Mouse (Mus musculus): ENCODE measurements around the gene Fam189a2. TPM values are rescaled to one million over a fixed set of nuclear protein-coding genes. Genes with fewer than 3 reads are reported as not detected.

Gene Fam189a2
- total RNA-seq, 2 experiments from 2014 or later, result 10.2 to 11.5 TPM

DNA sequence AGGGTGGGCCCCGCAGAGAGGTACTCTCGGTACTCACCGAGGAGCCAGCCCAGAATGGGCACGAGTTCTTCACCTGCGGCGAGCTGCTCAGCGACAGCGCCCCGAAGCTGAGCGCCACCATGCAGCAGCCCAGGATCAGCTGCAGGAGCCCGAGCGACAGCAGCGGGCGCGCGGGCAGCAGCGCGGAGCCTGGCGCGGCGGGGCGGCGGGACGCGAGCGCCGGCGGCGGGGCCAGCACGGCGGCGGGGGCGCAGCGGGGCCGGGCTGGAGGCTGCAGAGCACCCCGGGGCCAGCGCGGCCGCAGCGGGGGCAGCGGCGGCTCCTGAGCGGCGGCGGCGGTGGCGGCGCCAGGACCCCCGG is 328 bp downstream of the Fam189a2 start:
- DNase-seq (ENCODE audit: low spot score in 2 of 2), result peak; percentile 41 to 50
- intact Hi-C loops (cut with DNase I), result loop anchor here (5.0 kb wide), 1 partner anchor 72 kb away; no protein-coding TSS in a partner anchor

DNA sequence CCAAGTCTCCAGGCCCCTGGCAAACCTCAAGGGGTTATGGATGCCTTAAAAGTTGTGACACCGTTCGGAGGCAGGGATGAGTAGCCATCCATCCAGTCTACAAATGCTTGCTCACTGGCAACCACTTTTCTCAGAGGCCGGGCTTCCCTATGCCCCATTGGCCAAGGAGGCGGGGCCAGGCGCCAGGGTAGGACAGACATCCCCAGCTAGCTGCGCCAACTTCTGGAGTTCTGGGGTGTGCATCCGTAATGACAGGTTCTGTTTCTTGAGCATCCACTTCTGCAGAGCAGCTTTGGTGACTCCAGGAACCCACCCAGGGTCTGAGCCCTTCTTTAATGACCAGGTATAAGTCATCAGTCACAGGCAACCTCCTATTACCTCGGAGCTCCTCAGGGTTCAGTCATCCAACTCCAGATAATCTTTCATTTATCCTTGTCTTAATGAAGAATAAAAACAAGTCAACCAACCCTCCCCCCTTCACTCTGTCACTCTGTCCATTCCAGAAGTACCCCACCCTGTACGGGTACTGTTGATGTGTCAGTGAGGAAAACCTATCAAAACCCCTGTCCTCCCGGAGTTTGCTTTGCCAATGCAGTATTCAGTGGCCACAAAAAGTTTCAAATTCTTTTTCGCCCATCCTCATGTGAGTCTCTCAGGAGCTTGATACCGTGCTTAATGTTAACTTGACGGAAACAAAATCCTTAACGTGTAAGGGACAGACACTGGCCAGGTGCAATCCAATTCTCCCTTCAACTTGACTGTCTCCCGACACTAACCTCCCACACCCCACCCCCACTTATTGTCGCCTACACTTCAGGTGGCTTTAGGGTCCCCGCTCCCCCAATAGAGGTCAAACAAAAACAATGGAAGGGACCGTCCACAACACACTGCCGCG is 956 bp downstream of the Fam189a2 start:
- no peak for DNase-seq (ENCODE audit: low spot score in 2 of 2)

DNA sequence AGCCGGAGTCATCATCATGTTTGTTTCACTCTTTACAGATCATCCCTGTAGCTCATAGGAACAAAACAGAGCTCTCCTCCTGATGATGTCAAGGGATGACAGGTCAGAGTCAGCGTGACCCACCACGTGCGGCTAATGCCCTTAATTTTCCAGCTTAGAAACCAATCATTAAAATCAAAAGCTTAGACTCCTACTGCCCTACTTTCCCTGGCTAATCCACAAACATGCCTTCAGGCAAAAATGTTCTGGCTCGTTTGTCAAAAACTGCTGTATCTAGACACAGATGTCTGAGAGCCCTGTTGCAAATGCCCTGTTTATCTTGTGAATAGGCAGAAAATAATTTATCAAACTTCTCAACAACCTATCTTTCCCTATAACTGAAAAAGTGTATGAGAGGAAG is 4.9 kb downstream of the Fam189a2 start:
- DNase-seq (ENCODE audit: low spot score in 2 of 2), result no peak

More for the DNA sequence above, 956 bp downstream of the Fam189a2 start:
- intact Hi-C loops (cut with DNase I), result loop anchor here (5.0 kb wide), 2 partner anchors 48 to 72 kb away; no protein-coding TSS in a partner anchor

DNA sequence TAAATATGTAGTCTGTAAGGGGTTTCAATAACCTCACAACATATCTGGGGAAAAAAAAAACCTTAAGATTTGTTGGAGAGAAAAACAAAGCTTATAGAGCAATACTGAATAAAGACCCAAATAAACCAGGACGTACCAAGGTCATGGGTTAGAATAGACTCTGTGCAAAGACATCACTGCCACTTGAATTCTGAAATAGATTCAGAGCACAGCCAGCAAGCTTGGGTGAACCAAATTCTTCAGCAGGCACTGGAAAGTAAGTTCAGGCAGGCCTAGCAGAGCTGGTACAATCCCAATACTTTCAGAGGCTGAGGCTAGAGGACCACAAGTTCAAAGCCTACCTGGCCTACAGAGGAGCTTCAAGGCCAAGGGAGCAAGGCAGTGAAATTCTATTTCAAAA is 6.2 kb downstream of the Fam189a2 start:
- DNase-seq (ENCODE audit: low spot score in 2 of 2), result no peak
- intact Hi-C loops (cut with DNase I), result loop anchor here (5.0 kb wide), 1 partner anchor 42 kb away; no protein-coding TSS in a partner anchor

More for the DNA sequence above, 4.9 kb downstream of the Fam189a2 start:
- intact Hi-C loops (cut with DNase I), result loop anchor here (5.0 kb wide), 1 partner anchor 44 kb away; no protein-coding TSS in a partner anchor

DNA sequence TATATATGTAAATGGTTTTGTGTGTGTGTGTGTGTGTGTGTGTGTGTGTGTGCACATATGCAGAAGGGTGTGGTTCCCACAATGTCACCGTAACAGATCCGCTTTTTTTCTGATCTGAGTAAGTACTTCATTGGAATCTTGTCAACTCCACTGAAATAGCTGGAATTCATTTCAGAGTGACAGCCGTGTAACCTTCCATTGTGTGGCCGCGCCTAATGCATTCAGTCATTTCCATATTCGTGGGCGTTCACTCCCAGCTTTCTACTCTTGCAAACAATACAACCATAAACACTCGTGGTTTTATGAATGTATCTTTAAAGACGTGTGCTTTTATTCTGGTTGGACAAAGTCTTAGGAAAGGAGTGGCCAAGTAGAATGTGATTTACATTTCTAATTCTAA is 6.7 kb downstream of the Fam189a2 start:
- peak in 1 of 2 experiments; percentile 29 for DNase-seq (ENCODE audit: low spot score in 2 of 2)
- intact Hi-C loops (cut with DNase I), result no loop called here

DNA sequence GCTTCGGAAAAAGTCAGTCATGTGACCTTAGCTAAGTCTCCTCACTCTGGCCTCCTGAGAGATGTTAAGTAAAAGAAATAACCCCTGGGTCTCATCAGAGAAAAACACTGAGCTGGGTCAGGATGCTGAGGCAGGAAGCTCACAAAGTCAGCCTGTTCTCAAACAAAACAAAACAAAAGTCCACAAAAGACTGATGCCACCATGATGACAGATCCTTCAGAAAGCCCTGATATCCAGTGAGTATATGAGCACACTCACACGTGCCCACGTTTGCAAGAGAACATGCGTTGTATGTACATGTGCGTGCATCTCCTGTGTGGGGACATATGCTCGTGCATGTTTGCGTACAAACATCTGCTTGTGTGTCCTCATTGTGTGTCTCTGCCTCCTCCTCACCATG is 7.5 kb downstream of the Fam189a2 start:
- intact Hi-C loops (cut with DNase I), result no loop called here
- DNase-seq (ENCODE audit: low spot score in 2 of 2), result no peak

DNA sequence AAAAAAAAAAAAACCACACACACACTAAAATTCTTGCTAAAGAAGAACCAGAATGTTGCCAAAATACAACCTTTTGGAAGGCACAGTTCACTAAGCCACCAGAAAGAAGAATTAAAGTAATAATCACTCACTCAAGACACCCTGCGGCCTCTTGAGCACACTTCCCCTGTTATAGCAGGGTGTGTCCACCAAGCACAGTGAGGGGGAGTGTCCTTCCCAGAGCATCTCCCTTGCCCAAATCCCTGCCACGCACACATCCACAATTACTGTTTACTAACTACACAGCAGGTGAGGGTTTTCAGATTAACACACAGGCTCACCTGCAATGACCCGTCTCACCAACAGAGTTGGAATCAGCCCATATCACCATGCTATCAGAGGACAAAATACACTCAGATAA is 8.0 kb downstream of the Fam189a2 start:
- no peak for DNase-seq (ENCODE audit: low spot score in 2 of 2)
- intact Hi-C loops (cut with DNase I), result no loop called here

DNA sequence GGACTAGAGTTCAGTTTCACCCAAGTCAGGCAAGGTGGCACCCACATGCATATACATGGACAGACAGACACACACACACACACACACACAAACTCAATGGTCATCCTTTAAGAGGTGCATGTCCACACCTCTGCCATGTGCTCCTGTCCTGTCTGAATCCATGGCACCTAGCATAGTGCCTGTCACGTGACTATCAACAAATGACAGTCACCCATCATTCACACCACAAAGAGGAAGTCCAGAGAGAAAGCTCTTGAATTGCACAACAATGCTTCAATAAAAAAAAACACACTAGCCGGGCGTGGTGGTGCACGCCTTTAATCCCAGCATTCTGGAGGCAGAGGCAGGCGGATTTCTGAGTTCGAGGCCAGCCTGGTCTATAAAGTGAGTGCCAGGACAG is 8.5 kb downstream of the Fam189a2 start:
- DNase-seq (ENCODE audit: low spot score in 2 of 2), result no peak
- intact Hi-C loops (cut with DNase I), result no loop called here

DNA sequence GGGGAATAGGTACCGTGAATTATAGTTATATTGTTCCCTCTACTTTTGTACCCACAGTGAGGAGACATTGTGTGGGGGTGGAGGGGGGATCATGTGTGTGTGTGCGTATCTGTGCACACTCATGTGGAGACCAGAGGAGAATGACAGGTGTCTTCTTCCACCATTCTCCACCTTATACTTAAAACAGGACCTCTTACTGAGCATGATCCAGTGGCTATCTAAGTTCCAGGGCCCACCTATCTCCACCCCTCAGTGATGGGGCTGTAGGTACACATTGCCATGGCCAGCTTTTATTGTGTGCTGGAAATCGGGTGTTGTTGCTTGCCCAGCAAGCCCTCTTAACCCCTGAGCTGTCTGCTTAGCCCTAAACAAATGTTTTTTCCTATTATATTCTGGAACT is 10.1 kb downstream of the Fam189a2 start:
- no peak for DNase-seq (ENCODE audit: low spot score in 2 of 2)
- intact Hi-C loops (cut with DNase I), result no loop called here

DNA sequence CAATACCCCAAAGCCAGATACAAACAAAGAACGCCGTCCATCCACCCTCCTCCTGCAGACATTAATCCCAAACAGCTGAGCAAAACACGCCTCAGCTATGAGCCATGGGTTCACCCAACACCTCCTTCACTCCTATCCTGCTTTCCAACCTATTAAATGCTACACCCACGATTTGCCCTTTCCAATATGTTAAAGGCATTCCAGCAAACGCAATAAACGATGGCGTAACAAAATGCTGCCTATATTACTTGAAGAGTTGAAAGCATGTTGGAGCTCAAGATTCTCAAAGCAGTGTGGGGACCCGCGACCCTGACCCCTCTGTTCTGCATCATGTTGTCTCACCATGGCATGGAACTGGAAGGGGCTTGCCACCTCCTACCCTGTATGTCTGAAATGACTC is 11.2 kb downstream of the Fam189a2 start:
- intact Hi-C loops (cut with DNase I), result no loop called here
- DNase-seq (ENCODE audit: low spot score in 2 of 2), result no peak

DNA sequence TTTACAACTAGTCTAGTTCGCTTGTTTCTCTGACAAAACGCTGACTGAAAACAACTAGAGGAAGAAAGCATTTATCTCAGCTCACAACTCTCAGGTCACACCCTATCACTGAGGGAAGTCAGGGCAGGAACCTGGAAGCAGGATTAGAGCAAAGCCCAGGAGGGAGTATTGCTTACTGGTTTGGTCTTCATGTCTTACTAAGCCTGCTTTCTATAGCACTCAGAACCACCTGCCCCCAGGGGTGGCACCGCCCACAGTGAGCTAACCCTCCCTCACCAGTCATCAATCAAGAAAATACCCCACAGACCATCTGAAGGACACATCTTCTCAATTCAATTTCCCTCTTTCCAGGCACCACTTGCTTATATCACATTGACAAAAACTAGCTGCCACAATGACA is 12.4 kb downstream of the Fam189a2 start:
- DNase-seq (ENCODE audit: low spot score in 2 of 2), result no peak
- intact Hi-C loops (cut with DNase I), result no loop called here

DNA sequence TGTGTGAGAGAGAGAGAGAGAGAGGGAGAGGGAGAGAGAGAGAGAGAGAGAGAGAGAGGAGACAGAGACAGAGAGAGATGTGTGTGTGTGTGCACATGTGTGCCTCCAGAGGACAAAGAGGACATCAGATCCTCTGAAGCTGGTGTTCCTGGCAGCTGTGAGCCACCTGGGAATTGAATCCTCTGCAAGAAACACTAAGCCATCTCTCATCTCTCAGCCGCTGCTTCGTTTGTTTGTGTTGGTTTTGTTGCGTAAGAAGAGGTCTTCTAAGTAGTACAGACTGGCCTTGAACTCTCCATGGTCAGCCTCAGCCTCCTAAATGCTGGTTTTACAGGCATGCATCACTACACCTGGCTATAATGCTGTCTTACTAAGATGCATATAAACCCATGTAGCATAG is 12.9 kb downstream of the Fam189a2 start:
- no peak for DNase-seq (ENCODE audit: low spot score in 2 of 2)
- intact Hi-C loops (cut with DNase I), result no loop called here

DNA sequence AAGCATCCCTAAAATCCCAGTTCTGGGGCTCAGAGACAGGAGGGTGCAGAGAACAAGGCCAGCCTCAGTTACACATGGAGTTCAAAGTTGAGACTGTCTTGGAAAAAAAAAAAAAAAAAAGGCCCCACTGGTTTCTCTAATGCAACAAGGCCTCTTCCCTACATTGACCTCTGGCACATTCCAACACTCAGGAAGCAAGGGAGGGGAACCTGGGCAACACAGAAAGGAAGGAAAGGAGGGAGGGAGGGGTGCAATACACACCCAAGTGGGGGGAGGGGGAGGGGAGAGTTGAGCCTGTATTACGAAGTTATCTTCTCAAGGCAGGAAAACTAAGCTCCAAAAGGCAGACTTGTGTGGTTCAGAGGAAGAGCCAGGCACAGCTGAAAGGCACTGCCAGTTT is 13.4 kb downstream of the Fam189a2 start:
- intact Hi-C loops (cut with DNase I), result no loop called here
- DNase-seq (ENCODE audit: low spot score in 2 of 2), result no peak

DNA sequence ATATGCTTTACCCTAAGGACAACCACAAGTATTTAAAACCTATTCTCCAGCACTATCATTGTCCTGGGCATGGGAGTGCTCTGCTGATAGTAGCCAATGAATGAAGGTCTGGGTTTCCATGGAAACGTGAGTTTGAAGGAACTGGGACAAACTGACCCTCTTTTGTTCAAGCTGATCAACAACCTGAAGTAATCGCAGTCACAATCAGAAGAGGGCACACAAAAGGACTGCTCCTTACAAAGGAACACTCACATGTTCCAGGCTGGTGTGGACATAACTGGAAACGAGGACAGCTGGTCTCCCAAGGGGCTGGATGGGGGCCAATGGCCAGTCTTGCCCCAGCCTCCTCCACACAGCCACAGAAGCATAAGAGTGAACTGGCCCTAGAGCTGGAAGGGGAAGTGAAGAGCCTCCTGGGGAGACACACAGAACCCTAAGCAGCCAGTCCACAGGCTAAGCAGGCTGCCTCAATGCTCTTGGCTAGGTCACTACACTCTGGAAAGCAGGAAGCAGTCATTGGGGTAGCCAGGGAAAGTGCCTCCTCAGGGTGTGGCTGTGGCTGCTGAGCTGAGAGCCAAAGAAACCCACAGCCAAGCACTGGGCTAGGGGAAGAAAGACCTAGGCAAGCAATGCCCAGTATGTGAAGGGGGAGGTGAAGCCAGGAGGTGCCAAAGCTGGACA is 14.0 kb downstream of the Fam189a2 start:
- intact Hi-C loops (cut with DNase I), result no loop called here
- DNase-seq (ENCODE audit: low spot score in 2 of 2), result no peak

DNA sequence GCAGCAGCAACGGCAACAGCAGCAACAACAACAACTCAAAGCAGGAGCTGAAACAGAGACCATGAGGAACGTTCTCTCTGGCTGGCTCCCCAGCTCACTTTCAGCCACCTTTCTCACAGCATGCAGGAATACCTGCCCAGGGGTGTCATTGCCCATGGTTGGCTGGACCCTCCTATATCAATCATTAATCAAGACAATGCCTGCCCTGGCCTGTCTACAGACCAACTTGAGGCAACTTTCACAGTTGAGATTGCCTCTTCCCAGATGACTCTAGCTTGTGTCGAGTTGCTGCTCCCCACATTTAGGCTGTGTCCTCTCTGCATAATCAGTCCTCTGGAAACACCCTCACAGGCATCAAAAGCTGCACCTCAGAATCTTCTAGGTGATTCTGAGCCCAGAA is 17.6 kb downstream of the Fam189a2 start:
- no peak for DNase-seq (ENCODE audit: low spot score in 2 of 2)
- intact Hi-C loops (cut with DNase I), result no loop called here

DNA sequence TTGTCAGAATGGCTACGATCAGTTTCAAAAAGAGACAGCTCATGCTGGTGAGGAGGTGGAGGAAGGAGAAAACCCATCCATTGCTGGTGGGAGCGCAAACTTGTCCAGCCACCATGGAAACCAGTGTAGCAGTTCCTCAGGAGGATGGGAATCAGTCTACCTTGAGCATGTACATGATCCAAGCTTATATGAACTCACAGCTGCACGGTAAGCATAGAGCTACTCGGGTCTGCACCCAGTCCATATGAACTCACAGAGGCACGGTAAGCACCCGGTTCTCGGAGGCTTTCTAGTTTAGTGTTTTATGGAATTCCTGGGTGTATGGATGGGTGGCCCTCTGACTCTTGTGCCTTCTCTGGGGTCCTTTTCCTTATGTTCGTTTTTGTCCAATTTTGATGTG is 18.3 kb downstream of the Fam189a2 start:
- intact Hi-C loops (cut with DNase I), result no loop called here
- DNase-seq (ENCODE audit: low spot score in 2 of 2), result no peak

DNA sequence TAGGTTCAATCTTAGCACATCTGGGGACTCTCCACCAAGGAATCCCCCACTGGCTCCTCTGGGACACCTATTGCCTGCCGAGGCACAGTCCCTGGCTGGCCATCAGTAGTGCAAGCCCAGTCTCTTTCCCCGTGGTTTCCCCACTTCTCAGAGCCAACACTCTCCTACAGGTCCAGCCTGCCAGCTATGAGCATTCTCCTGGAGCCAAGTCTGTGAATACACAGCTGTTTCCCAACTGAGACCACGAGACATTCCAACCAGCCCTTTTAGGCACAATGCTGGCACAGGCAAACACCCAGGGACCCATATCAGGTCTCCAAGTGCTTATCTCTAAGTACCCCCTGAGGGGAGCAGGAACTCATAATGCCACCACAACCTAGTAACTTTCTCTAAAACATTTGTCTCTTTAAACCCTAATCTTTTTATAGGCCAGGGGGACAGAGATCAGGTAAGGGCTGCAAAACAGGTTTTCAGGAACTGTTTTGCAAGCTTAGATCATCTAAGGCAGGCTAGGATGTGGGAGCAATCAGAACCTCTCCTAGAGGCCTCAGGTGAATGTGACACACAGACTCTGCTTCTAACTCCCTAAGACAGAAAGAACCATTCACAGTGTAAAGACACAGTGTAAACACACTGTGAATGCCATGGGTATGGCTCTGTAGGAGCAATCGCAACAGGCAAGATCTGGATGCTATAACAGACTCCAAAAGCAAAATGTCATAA is 23.0 kb downstream of the Fam189a2 start:
- intact Hi-C loops (cut with DNase I), result no loop called here
- DNase-seq (ENCODE audit: low spot score in 2 of 2), result no peak

DNA sequence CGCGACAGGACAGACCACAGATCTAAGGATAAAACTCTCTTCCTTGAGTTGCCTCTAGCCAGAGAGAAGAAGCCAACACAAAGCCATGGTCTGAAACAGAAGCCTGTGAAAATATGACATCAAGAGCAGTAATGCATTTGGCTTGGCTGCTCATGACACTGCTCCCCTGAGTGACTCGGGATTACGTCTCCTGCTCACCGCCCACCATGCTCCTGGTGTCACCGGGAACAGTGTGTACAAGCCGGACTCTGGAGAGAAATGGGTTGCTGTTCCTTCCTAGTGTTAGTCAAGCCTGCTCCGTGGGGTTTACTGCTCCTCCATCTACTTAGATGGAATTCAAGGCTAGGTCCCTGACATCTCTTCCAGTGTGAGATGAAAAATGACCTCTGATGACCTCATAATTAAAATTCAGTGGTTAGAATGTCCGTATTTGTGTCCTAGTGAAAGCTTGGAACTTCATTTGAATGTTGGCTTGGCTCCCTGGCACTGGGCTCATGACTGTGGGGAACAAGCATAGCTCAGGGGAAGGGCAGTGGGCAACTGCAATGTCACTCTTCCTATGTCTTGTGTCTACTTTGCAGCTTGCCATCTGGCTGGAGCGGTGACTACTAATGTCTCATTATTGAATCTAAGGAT is 23.7 kb downstream of the Fam189a2 start:
- no peak for DNase-seq (ENCODE audit: low spot score in 2 of 2)
- intact Hi-C loops (cut with DNase I), result no loop called here

DNA sequence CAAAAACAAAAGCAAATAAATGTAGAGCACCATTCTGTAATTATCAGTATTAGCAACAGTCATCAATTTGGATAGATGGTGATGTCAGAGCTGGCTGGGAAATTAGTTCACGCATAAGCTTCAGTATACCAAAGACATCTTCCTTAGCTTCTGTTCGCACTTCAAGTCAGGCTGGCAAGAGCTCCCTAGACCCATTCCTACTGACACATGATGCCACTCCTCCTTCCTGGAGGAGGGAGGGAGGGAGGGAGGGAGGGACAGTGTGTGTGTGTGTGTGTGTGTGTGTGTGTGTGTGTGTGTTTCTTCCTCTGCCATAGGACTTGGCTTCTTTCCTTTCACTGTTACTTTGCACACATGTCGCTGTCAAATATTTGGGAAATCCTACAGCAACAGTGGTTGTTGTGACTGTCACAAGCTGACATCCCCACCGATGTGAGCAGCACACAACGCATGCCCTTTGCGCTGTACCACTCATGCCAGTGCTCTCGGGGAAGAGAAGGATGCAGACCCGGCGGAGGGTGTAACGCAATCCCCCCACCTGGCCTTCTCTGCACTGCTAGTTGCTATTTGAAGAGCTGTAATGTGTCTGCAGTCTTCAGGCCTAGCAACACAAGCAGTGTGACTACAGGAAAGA is 34.9 kb downstream of the Fam189a2 start:
- no peak for DNase-seq (ENCODE audit: low spot score in 2 of 2)
- intact Hi-C loops (cut with DNase I), result no loop called here
